Mouse (Mus musculus): Measurements from ENCODE around the gene Ptprd. TPM values are rescaled to one million over a fixed set of nuclear protein-coding genes. Genes with fewer than 3 reads are reported as not detected.

The Ptprd gene
- polyA plus RNA-seq, 1 experiment = 7.4 TPM

DNA sequence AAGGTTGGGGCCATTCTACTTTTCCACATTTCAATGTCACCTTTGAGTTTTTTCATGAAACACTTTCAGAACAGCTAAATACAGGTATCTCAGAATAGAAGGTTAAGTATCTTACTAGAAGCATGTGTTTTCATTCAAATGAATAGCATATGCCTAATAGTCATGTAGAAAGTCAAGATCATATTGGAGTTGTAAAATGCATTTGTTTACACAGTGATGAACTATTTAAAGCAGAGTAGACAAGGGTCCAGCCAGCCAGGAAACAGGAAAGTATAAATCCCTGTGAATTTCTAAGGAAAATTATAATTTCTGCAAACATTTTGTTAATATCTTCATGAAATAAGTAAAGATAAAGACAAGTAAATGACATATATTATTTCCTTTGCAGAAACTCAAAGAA lies 1970.2 kb downstream of the Ptprd start:
- H3K4me3 ChIP-seq (replicated peaks; ENCODE audit: control insufficient read depth, low read depth, low read length) = no peak overlapping the region
- no peak overlapping the region for H3K27ac ChIP-seq (ENCODE audit: control insufficient read depth, insufficient read depth, low read depth, low read length, poor library complexity)
- H3K4me1 ChIP-seq (ENCODE audit: control insufficient read depth, insufficient read depth, low read length) = no peaks in the 10 kb centered on the region
- no peak for TF ChIP-seq POLR2A (IDR thresholded peaks at IDR 0.05; ENCODE audit: borderline replicate concordance, control insufficient read depth, low read depth, low read length)
- no peak for TF ChIP-seq CTCF (IDR thresholded peaks at IDR 0.05; ENCODE audit: control insufficient read depth, insufficient read depth, low read length)

DNA sequence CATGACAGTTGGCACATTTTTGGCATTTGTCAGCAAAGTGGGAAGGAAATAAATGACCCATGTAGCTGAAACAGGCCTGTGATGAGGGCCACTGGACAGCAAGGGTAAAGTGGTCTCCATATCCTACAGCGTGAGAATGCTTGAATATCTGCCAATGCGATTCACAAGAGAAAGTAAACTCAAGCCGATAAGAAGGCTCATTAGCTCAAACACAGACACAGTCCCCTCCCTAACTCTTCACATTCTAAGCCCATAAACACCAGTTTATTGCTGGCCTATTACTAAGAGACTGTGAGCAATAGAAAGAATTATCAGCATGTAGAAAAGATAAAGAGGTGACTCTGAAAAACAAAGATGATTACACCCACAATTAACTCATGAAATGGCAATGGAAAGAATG lies 1970.6 kb downstream of the Ptprd start:
- Histone ChIP-seq H3K27ac (ENCODE audit: control insufficient read depth, insufficient read depth, low read depth, low read length, poor library complexity) (no peak overlapping the region), H3K4me3 (replicated peaks; ENCODE audit: control insufficient read depth, low read depth, low read length) (no peak overlapping the region), H3K4me1 (ENCODE audit: control insufficient read depth, insufficient read depth, low read length) (no peaks in the 10 kb centered on the region)
- no peak for TF ChIP-seq POLR2A (IDR thresholded peaks at IDR 0.05; ENCODE audit: borderline replicate concordance, control insufficient read depth, low read depth, low read length)
- no peak for TF ChIP-seq CTCF (IDR thresholded peaks at IDR 0.05; ENCODE audit: control insufficient read depth, insufficient read depth, low read length)
- WGBS = 66% methylated on average over 3 of the region's 3 CpGs

- Histone ChIP-seq H3K27ac (ENCODE audit: control insufficient read depth, insufficient read depth, low read depth, low read length, poor library complexity) (no peak overlapping the region), H3K4me1 (ENCODE audit: control insufficient read depth, insufficient read depth, low read length) (no peaks in the 10 kb centered on the region), H3K4me3 (replicated peaks; ENCODE audit: control insufficient read depth, low read depth, low read length) (no peak overlapping the region)
- 73% methylated on average over 5 of the region's 5 CpGs for WGBS
- no peak for TF ChIP-seq POLR2A (IDR thresholded peaks at IDR 0.05; ENCODE audit: borderline replicate concordance, control insufficient read depth, low read depth, low read length)
- TF ChIP-seq CTCF (IDR thresholded peaks at IDR 0.05; ENCODE audit: control insufficient read depth, insufficient read depth, low read length) = no peak
Observed at GRCm38 (mm10) chr4:76239063-76239462, 1972.7 kb downstream of the Ptprd start.

GRCm38 (mm10) chr4:76238577-76238976 lies 1973.2 kb downstream of the Ptprd start:
- no peaks in the 10 kb centered on the region for H3K4me1 ChIP-seq (ENCODE audit: control insufficient read depth, insufficient read depth, low read length)

DNA sequence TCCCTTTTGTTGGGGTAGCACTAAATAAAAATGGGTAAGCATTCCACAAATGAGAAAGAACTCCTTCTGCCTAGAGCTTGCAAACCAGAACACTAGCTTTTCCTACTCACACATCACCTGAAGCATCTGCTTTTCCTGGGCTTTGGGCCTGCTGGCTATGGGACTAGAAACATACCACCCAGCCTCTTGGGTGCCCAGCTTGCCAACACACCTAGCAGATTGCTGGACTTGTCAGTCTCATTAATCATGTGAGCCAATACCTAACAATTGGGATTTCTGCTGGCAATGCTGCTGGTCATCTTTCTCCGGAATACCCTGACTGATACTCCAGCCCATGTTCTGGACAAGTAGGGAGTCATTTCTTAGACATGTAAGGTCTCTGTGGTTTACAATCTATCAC lies 1973.9 kb downstream of the Ptprd start:
- Histone ChIP-seq H3K27ac (ENCODE audit: control insufficient read depth, insufficient read depth, low read depth, low read length, poor library complexity) (no peak overlapping the region), H3K4me3 (replicated peaks; ENCODE audit: control insufficient read depth, low read depth, low read length) (no peak overlapping the region), H3K4me1 (ENCODE audit: control insufficient read depth, insufficient read depth, low read length) (no peaks in the 10 kb centered on the region)
- WGBS = 81% methylated on average over 1 of the region's 1 CpGs
- TF ChIP-seq POLR2A (IDR thresholded peaks at IDR 0.05; ENCODE audit: borderline replicate concordance, control insufficient read depth, low read depth, low read length) (no peak), CTCF (IDR thresholded peaks at IDR 0.05; ENCODE audit: control insufficient read depth, insufficient read depth, low read length) (no peak)

More at GRCm38 (mm10) chr4:76238577-76238976, 1973.2 kb downstream of the Ptprd start:
- Histone ChIP-seq H3K4me3 (replicated peaks; ENCODE audit: control insufficient read depth, low read depth, low read length) (no peak overlapping the region), H3K27ac (ENCODE audit: control insufficient read depth, insufficient read depth, low read depth, low read length, poor library complexity) (no peak overlapping the region)
- 77% methylated on average over 5 of the region's 5 CpGs for WGBS
- TF ChIP-seq POLR2A (IDR thresholded peaks at IDR 0.05; ENCODE audit: borderline replicate concordance, control insufficient read depth, low read depth, low read length) (no peak), CTCF (IDR thresholded peaks at IDR 0.05; ENCODE audit: control insufficient read depth, insufficient read depth, low read length) (no peak)

- WGBS = 76% methylated on average over 3 of the region's 3 CpGs
- Histone ChIP-seq H3K4me1 (ENCODE audit: control insufficient read depth, insufficient read depth, low read length) (no peaks in the 10 kb centered on the region), H3K4me3 (replicated peaks; ENCODE audit: control insufficient read depth, low read depth, low read length) (no peak overlapping the region), H3K27ac (ENCODE audit: control insufficient read depth, insufficient read depth, low read depth, low read length, poor library complexity) (no peak overlapping the region)
- TF ChIP-seq CTCF (IDR thresholded peaks at IDR 0.05; ENCODE audit: control insufficient read depth, insufficient read depth, low read length) (no peak), POLR2A (IDR thresholded peaks at IDR 0.05; ENCODE audit: borderline replicate concordance, control insufficient read depth, low read depth, low read length) (no peak)
Observed at GRCm38 (mm10) chr4:76223720-76224119, 1988.0 kb downstream of the Ptprd start.

DNA sequence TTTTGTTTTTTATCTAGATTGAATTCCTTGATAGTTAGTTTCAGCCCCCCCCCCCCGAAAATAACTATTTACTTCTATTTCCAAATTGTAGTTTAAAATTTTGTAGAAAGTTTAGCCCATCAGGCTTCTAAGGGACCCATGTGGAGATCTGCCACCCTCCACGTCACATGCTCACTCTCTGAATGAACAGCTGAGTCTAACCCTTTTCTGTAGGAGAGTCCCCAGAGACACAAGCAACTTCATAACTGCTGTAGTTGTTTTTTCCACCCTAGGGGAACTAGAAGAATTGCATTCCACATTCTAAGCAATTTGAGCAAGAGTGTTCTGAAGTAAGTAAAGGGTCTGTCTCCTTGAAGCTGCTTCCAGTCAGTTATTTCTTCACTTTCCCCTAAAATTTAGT lies 1989.2 kb downstream of the Ptprd start:
- no peak for TF ChIP-seq POLR2A (IDR thresholded peaks at IDR 0.05; ENCODE audit: borderline replicate concordance, control insufficient read depth, low read depth, low read length)
- TF ChIP-seq CTCF (IDR thresholded peaks at IDR 0.05; ENCODE audit: control insufficient read depth, insufficient read depth, low read length) = no peak
- Histone ChIP-seq H3K4me3 (replicated peaks; ENCODE audit: control insufficient read depth, low read depth, low read length) (no peak overlapping the region), H3K27ac (ENCODE audit: control insufficient read depth, insufficient read depth, low read depth, low read length, poor library complexity) (no peak overlapping the region), H3K4me1 (ENCODE audit: control insufficient read depth, insufficient read depth, low read length) (no peaks in the 10 kb centered on the region)
- 66% methylated on average over 2 of the region's 2 CpGs for WGBS

- WGBS = 77% methylated on average over 1 of the region's 1 CpGs
- TF ChIP-seq CTCF (IDR thresholded peaks at IDR 0.05; ENCODE audit: control insufficient read depth, insufficient read depth, low read length) = no peak
- no peak for TF ChIP-seq POLR2A (IDR thresholded peaks at IDR 0.05; ENCODE audit: borderline replicate concordance, control insufficient read depth, low read depth, low read length)
Observed at GRCm38 (mm10) chr4:76218065-76218464, 1993.7 kb downstream of the Ptprd start.

GRCm38 (mm10) chr4:76215141-76215540 lies 1996.6 kb downstream of the Ptprd start:
- Histone ChIP-seq H3K4me1 (ENCODE audit: control insufficient read depth, insufficient read depth, low read length) (no peaks in the 10 kb centered on the region), H3K27ac (ENCODE audit: control insufficient read depth, insufficient read depth, low read depth, low read length, poor library complexity) (no peak overlapping the region), H3K4me3 (replicated peaks; ENCODE audit: control insufficient read depth, low read depth, low read length) (no peak overlapping the region)
- TF ChIP-seq POLR2A (IDR thresholded peaks at IDR 0.05; ENCODE audit: borderline replicate concordance, control insufficient read depth, low read depth, low read length) (no peak), CTCF (IDR thresholded peaks at IDR 0.05; ENCODE audit: control insufficient read depth, insufficient read depth, low read length) (no peak)
- WGBS = 74% methylated on average over 1 of the region's 1 CpGs

More at GRCm38 (mm10) chr4:76218065-76218464, 1993.7 kb downstream of the Ptprd start:
- Histone ChIP-seq H3K4me1 (ENCODE audit: control insufficient read depth, insufficient read depth, low read length) (no peaks in the 10 kb centered on the region), H3K27ac (ENCODE audit: control insufficient read depth, insufficient read depth, low read depth, low read length, poor library complexity) (no peak overlapping the region), H3K4me3 (replicated peaks; ENCODE audit: control insufficient read depth, low read depth, low read length) (no peak overlapping the region)
